Mouse (Mus musculus) intestine, embryonic 14.5 days (tissue): ENCODE data around the gene Slc26a3. TPM values are rescaled to one million over a fixed set of nuclear protein-coding genes. Genes with fewer than 3 reads are reported as not detected.

Experiments
- ATAC-seq: fragments of 200-750 bp; cut with Nextera tagmentation; replicated peaks from 2 replicates; pipeline ENCODE4 v1.8.0; 2017; ENCODE audit warnings: low read depth, moderate number of reproducible peaks, moderate TSS enrichment, moderate library complexity; ENCODE audit not compliant: low FRiP score, low TSS enrichment
- DNase-seq: peaks from one replicate; pipeline ENCODE4 v3.0.0-alpha.2; 2018; ENCODE audit warnings: low spot score
- H3K27ac ChIP-seq: fragments of 300-500 bp; sonication (generic); 2 replicates; pipeline ENCODE4 v1.5.1; 2014; ENCODE audit warnings: low read depth, mild to moderate bottlenecking, control low read depth
- H3K27me3 ChIP-seq: fragments of 300-500 bp; sonication (generic); replicated peaks from 2 replicates; pipeline ENCODE4 v1.6.1; 2014; ENCODE audit warnings: low read length, control low read depth; ENCODE audit not compliant: control insufficient read depth, insufficient read depth
- H3K36me3 ChIP-seq: fragments of 300-500 bp; sonication (generic); 2 replicates; pipeline ENCODE4 v1.6.1; 2014; ENCODE audit warnings: low read length, control low read depth; ENCODE audit not compliant: control insufficient read depth, insufficient read depth
- H3K4me1 ChIP-seq: fragments of 300-500 bp; sonication (generic); replicated peaks from 2 replicates; pipeline ENCODE4 v1.6.1; 2014; ENCODE audit warnings: low read length, control low read depth, mixed read lengths; ENCODE audit not compliant: control insufficient read depth, insufficient read depth
- H3K4me2 ChIP-seq: fragments of 300-500 bp; sonication (generic); 2 replicates; pipeline ENCODE4 v1.6.1; 2014; ENCODE audit warnings: low read length
- H3K4me3 ChIP-seq: fragments of 300-500 bp; sonication (generic); 2 replicates; pipeline ENCODE4 v1.5.1; 2014; ENCODE audit warnings: low read depth, low read length, control low read depth, mixed read lengths
- H3K9ac ChIP-seq: fragments of 300-500 bp; sonication (generic); 2 replicates; pipeline ENCODE4 v1.6.1; 2014; ENCODE audit warnings: mild to moderate bottlenecking, low read length
- H3K9me3 ChIP-seq: fragments of 300-500 bp; sonication (generic); 2 replicates; pipeline ENCODE4 v1.6.1; 2016; ENCODE audit warnings: low read length, control low read depth; ENCODE audit not compliant: control insufficient read depth
- WGBS: fragments of 180-500 bp; shearing (Covaris S2); extraction: QIAGEN DNeasy Blood & Tissue Kit; methylation state at CpG from one replicate; pipeline ENCODE4 v1.1.7; 2014; 5-methylcytosine and 5-hydroxymethylcytosine counted together
- polyA plus RNA-seq: library from polyadenylated mRNA; unstranded; fragments of >200 nt; fragmentation: Nextera tagmentation; extraction: Ambion mirVana; gene quantifications from 2 replicates; pipeline ENCODE4 v1.2.1, GENCODE M21; 2014

Slc26a3 gene
- polyA plus RNA-seq, 1 experiment from 2014 or later = 0.99 TPM

DNA sequence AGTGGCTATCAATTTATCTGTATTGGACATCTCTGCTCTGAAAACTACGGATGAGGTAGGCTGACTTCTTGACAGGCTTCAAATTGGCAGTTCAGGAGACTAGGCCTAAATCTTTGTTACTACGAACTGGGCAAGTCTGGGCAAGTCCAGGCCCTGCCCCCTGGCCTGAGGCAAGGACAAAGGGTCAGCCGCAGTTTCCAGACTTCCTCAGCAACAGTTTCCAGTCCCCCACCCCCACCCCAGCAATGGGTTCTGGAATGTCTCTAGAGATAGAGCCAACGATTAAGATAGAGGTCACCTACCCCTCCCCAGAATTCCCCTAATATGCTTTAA, 15.4 kb upstream of the Slc26a3 start:
- Histone ChIP-seq H3K9me3 (no peaks in the 10 kb centered on the region), H3K4me1 (peaks cover 6% of the 10 kb centered on the region), H3K27me3 (no peaks in the 10 kb centered on the region), H3K4me2 (no peak overlapping the region), H3K27ac (no peak overlapping the region), H3K4me3 (no peak overlapping the region), H3K36me3 (no peaks in the 10 kb centered on the region), H3K9ac (no peak overlapping the region)
- 73% methylated on average over 4 of the region's 4 CpGs for WGBS
- DNase-seq = no peak
- ATAC-seq = no peak

DNA sequence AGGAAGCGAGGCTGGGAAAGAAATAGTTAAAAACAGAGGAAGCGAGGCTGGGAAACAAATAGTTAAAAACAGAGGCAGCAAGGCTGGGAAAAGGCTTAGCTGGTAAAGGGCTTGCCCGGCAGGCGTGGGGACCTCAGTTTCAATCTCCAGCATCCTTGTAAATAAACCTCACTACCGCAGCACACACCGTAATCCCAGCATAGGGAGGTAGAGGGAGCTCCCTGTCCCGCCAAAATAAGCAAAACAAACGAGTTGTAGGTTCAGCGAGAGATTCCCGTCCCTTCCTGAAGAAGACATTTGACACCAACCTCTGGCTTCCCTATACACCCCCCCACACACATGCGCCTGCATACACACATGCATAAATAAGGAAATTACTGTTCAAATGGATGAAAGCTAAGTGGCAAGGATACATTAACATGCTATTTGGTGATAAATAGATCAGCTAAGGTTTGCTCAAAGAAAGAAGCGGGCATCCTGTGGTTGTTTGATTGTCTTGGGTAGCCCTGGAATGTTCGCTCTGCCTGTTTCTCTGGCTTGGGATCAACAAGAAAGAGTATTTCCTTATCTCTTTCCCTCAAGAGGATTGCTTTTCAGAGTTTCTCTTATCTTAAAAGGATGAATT, 14.2 kb upstream of the Slc26a3 start:
- Histone ChIP-seq H3K4me2 (peak overlapping the region; percentile 52), H3K9ac (peak overlapping the region; percentile 22), H3K27me3 (no peaks in the 10 kb centered on the region), H3K27ac (no peak overlapping the region), H3K4me3 (peak overlapping the region; percentile 31), H3K4me1 (peaks cover 6% of the 10 kb centered on the region), H3K9me3 (no peaks in the 10 kb centered on the region), H3K36me3 (no peaks in the 10 kb centered on the region)
- DNase-seq (peak; percentile 61), ATAC-seq (no peak)
- 7% methylated on average over 13 of the region's 13 CpGs for WGBS

DNA sequence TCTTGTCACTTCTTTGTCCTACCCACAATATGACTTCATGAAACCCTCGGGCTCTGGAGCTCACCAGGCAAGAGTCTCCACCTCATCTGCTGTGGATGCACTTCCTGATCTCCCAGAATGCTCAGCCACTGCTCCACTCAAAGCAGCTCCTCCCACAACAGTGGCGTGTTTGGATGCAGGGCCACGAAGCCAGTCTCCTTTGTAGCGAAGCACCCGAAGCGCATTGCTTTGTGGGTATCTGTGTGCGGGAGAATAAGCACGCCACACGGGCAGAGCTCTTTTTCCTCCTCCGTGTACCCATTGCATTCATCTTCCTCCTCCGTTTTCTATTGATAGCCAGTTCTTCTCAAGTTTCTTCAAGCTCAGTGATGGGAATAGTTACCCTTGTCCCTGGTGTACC, 13.4 kb upstream of the Slc26a3 start:
- ATAC-seq (no peak), DNase-seq (no peak)
- peaks cover 6% of the 10 kb centered on the region for H3K4me1 ChIP-seq
- no peaks in the 10 kb centered on the region for H3K27me3 ChIP-seq
- no peaks in the 10 kb centered on the region for H3K36me3 ChIP-seq
- H3K9ac ChIP-seq = no peak overlapping the region
- H3K9me3 ChIP-seq = no peaks in the 10 kb centered on the region
- no peak overlapping the region for H3K4me2 ChIP-seq
- H3K4me3 ChIP-seq = no peak overlapping the region
- 74% methylated on average over 11 of the region's 11 CpGs for WGBS
- no peak overlapping the region for H3K27ac ChIP-seq

DNA sequence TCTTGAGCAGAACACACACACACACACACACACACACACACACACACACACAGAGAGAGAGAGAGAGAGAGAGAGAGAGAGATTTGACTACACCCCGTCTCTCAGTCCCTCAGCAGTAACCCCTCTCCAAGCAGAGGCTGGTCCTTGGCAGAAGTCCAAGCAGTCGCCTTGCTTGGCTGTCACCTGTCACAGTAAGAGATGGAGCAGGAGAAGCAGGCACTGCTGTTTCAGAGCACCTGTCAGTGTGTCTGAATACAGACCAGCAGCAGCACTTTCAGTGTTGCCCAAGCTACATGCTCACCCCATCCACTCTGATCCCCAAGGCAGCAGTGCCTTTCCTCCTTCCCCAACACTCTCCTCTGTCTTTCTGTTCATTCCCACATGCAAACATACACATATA, 9.8 kb upstream of the Slc26a3 start:
- ATAC-seq (no peak), DNase-seq (no peak)

DNA sequence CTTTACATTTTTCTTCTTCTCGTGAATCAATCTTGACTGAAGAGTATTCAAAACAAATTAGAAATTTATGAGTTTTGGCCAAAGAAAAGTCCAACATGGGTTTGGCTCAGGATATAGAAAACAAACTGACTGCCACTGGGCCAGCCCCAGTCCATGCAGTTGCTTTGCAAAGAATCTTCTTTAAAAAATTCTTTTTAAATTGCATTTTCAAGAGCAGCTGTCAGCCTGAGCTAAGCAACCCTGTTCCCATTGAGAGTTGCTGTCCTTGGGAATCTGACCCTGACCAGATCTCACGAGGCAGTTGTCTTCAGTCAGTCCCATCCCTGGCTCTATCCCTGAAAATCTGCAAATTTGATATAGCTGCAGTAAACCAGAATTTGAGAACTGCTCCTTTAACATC, 8.2 kb upstream of the Slc26a3 start:
- no peak overlapping the region for H3K4me3 ChIP-seq
- peaks cover 3% of the 10 kb centered on the region; the same call in 1 of the 2 replicates for H3K4me1 ChIP-seq
- no peak for ATAC-seq
- H3K36me3 ChIP-seq = no peaks in the 10 kb centered on the region
- no peak for DNase-seq
- H3K27me3 ChIP-seq = no peaks in the 10 kb centered on the region
- no peaks in the 10 kb centered on the region for H3K9me3 ChIP-seq
- H3K27ac ChIP-seq = no peak overlapping the region
- no peak overlapping the region for H3K9ac ChIP-seq
- WGBS = 33% methylated on average over 2 of the region's 2 CpGs
- H3K4me2 ChIP-seq = no peak overlapping the region

More for the DNA sequence above, 9.8 kb upstream of the Slc26a3 start:
- WGBS = 0% methylated on average over 2 of the region's 2 CpGs
- no peaks in the 10 kb centered on the region for H3K9me3 ChIP-seq
- H3K4me2 ChIP-seq = no peak overlapping the region
- H3K27ac ChIP-seq = no peak overlapping the region
- H3K4me1 ChIP-seq = peaks cover 9% of the 10 kb centered on the region
- H3K36me3 ChIP-seq = no peaks in the 10 kb centered on the region
- H3K9ac ChIP-seq = no peak overlapping the region
- no peaks in the 10 kb centered on the region for H3K27me3 ChIP-seq
- H3K4me3 ChIP-seq = no peak overlapping the region

DNA sequence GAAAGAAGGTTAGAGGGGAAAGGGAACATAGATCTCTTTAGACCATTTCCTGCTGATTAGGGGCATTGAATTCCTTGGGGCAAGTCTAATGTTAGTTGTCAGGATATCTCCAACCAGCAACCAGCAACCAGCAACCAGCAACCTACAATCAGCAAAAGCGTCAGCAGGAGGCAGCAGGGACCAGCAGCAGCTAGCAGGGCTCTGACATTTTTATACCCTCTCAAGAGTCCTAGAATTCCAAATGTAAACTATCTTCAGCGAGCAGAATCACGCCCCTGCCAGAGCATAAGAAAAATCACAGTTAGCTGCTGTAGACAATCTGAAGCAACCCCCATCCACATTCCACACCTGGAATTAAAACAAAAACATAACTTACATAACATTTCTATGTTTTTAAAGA, 3.4 kb upstream of the Slc26a3 start:
- no peaks in the 10 kb centered on the region for H3K9me3 ChIP-seq
- H3K4me3 ChIP-seq = no peak overlapping the region
- H3K4me2 ChIP-seq = no peak overlapping the region
- H3K27ac ChIP-seq = no peak overlapping the region
- no peaks in the 10 kb centered on the region for H3K36me3 ChIP-seq
- H3K27me3 ChIP-seq = no peaks in the 10 kb centered on the region
- DNase-seq (no peak), ATAC-seq (no peak)
- WGBS = 20% methylated on average over 3 of the region's 3 CpGs
- H3K9ac ChIP-seq = no peak overlapping the region
- 0 out of 2 replicates have a peak, but pooled peaks cover 3% of the 10 kb centered on the region for H3K4me1 ChIP-seq

DNA sequence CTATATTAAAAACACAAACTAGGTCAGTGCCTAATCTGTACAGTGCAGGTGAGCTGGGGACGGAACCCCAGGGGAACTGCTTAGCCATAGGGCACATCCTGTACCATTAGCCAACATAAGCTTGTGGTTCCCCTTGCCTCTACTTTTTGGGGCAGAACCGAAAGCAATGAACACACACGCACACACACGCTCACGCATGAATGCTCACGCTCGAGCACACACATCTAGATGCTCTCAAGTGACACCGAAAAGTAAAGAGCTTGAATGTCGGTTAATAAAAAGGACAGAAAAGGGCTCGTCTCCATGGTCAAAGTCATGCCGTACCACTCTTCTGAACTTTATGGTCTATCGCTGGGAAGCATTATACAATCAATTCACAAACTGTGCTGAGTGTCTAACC, 1.0 kb downstream of the Slc26a3 start:
- Histone ChIP-seq H3K4me2 (no peak overlapping the region), H3K36me3 (no peaks in the 10 kb centered on the region), H3K4me1 (no peaks in the 10 kb centered on the region), H3K27ac (no peak overlapping the region), H3K4me3 (no peak overlapping the region), H3K9ac (no peak overlapping the region), H3K27me3 (no peaks in the 10 kb centered on the region), H3K9me3 (no peaks in the 10 kb centered on the region)
- DNase-seq (no peak), ATAC-seq (no peak)
- WGBS = 93% methylated on average over 12 of the region's 12 CpGs

DNA sequence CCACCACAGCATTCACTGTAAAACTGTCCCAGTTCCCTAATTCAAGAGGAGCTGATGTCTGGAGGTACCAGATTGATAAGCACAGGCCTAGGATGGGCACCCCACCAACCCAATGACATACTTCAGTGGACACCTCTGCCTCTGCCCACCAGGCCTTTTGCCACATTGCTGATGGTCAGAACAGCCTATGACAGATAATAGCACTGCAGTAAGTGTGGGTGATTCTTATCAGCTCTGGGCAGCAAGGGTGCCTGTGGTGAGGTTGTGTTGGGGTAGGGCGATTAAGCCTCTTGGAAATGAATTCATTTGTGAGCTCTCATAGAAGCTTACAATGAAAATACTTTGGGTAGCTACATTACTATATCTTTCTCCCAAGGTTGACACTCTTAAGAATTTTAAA, 5.2 kb downstream of the Slc26a3 start:
- DNase-seq = no peak

DNA sequence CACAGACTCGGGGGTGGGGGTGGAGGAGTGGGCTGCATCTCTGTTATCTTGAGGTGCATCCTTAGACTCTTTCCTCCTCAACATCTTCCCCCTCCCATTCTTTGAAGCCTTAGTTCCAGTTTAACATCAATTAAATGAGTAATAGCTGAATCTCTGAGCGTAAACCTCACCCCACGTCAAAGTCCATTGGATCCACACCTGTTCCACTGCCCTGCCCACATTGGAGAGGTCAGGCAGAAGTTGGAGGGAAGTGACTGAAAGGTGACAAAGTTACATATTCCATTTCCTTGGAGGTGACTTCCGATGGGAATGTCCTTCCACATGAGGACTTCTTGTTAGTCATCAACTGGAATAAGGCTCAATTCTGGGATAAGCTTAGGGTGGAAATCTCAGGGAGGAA, 7.0 kb downstream of the Slc26a3 start:
- Histone ChIP-seq H3K27ac (no peak overlapping the region), H3K9ac (no peak overlapping the region), H3K4me2 (no peak overlapping the region), H3K9me3 (no peaks in the 10 kb centered on the region), H3K36me3 (no peaks in the 10 kb centered on the region), H3K4me1 (no peaks in the 10 kb centered on the region), H3K4me3 (no peak overlapping the region), H3K27me3 (no peaks in the 10 kb centered on the region)
- DNase-seq = no peak
- WGBS = 89% methylated on average over 4 of the region's 4 CpGs
- no peak for ATAC-seq

More for the DNA sequence above, 5.2 kb downstream of the Slc26a3 start:
- Histone ChIP-seq H3K27me3 (no peaks in the 10 kb centered on the region), H3K27ac (no peak overlapping the region), H3K4me2 (no peak overlapping the region), H3K9me3 (no peaks in the 10 kb centered on the region), H3K4me3 (no peak overlapping the region), H3K36me3 (no peaks in the 10 kb centered on the region), H3K4me1 (no peaks in the 10 kb centered on the region), H3K9ac (no peak overlapping the region)
- 80% methylated on average over 1 of the region's 1 CpGs for WGBS
- ATAC-seq = no peak
